Mouse (Mus musculus): ENCODE results near the gene Slc9a3.

GRCm38 (mm10) chr13:74096715-74097363 is 24.4 kb upstream of the Slc9a3 start:
- peak; percentile 78 for TF ChIP-seq CTCF (IDR thresholded peaks at IDR 0.05)
- TF ChIP-seq EP300 (IDR thresholded peaks at IDR 0.05): no peak
